Mouse (Mus musculus) neutrophil, adult 5-6 weeks (primary cell): Measurements from ENCODE around the gene Gm42517. TPM values are rescaled to one million over a fixed set of nuclear protein-coding genes. Genes with fewer than 3 reads are reported as not detected.

ENCODE experiments used
- ATAC-seq: fragments of 151-379, 151-347 bp; 2 replicates; pipeline ENCODE4 v1.8.0; 2017; ENCODE audit warnings: mild to moderate bottlenecking, moderate TSS enrichment; ENCODE audit not compliant: insufficient number of reproducible peaks, poor library complexity, low FRiP score, severe bottlenecking; ENCODE audit errors: extremely low read depth
- total RNA-seq: library from RNA; stranded (forward); fragments of 200-1000 nt; gene quantifications from 2 replicates; pipeline ENCODE4 v1.2.3, GENCODE M21; 2017

The Gm42517 gene
- not detected in 2 replicates for total RNA-seq

- no peak for ATAC-seq
These were observed at the start of gene Gm42517 for GRCm38 (mm10) chr5:108367871-108368332. Gm42517 (minus strand) TSS chr5:108367922.

GRCm38 (mm10) chr5:108414711-108415110 is 47.0 kb upstream of the Gm42517 start:
- ATAC-seq: no peak

GRCm38 (mm10) chr5:108406977-108407376 is 39.3 kb upstream of the Gm42517 start:
- ATAC-seq: no peak

GRCm38 (mm10) chr5:108405460-108405859 is 37.7 kb upstream of the Gm42517 start:
- no peak for ATAC-seq

GRCm38 (mm10) chr5:108403453-108403852 is 35.7 kb upstream of the Gm42517 start:
- no peak for ATAC-seq

GRCm38 (mm10) chr5:108389744-108390143 is 22.0 kb upstream of the Gm42517 start:
- no peak for ATAC-seq

- ATAC-seq: no peak
These were observed 20.5 kb upstream of the Gm42517 start, which contains the start of gene Pde6b for GRCm38 (mm10) chr5:108388201-108388600. Pde6b (plus strand) TSS chr5:108388391.

GRCm38 (mm10) chr5:108386449-108386848 is 18.7 kb upstream of the Gm42517 start:
- no peak for ATAC-seq

- no peak for ATAC-seq
These were observed 17.9 kb upstream of the Gm42517 start for GRCm38 (mm10) chr5:108385632-108386031.

GRCm38 (mm10) chr5:108378346-108378745 is 10.6 kb upstream of the Gm42517 start:
- ATAC-seq: no peak

- no peak for ATAC-seq
These were observed 8.3 kb upstream of the Gm42517 start for GRCm38 (mm10) chr5:108376059-108376458.

GRCm38 (mm10) chr5:108374079-108374478 is 6.4 kb upstream of the Gm42517 start:
- ATAC-seq: no peak

- no peak for ATAC-seq
These were observed 2.2 kb upstream of the Gm42517 start for GRCm38 (mm10) chr5:108369964-108370363.

- ATAC-seq: no peak
These were observed 1.3 kb upstream of the Gm42517 start for GRCm38 (mm10) chr5:108368851-108369621.

GRCm38 (mm10) chr5:108368446-108368845 is 724 bp upstream of the Gm42517 start:
- no peak for ATAC-seq

- ATAC-seq: no peak
These were observed 509 bp downstream of the Gm42517 start for GRCm38 (mm10) chr5:108366984-108367841.

- no peak for ATAC-seq
These were observed 1.3 kb downstream of the Gm42517 start for GRCm38 (mm10) chr5:108366328-108366983.

GRCm38 (mm10) chr5:108362330-108362729 is 5.4 kb downstream of the Gm42517 start:
- no peak for ATAC-seq

GRCm38 (mm10) chr5:108360211-108360610 is 7.5 kb downstream of the Gm42517 start:
- ATAC-seq: no peak
